ENCODE assay signal across 11 mouse cellular contexts in genomic region chr17:47144996-47145395, GRCm38 (mm10).
DNase-seq lines count a peak whose midpoint lies in the region; ATAC-seq and TF ChIP-seq lines count a peak whose summit lies in the region.
"Had no signal": no experiment of that assay in that cellular context is flagged by ENCODE, and none has a peak within 500 bp of the region (broad histone marks: within the 10 kb centered on the region; RNA-seq: fewer than 3 reads in every experiment).

No protein-coding gene starts in this region.

- H3K4me3 ChIP-seq in forebrain, embryonic 13.5 days = 0 out of 2 replicates have a peak overlapping the region, but pooled peaks have one; percentile 2
- no peak overlapping the region for H3K4me3 ChIP-seq in forebrain, embryonic 16.5 days (replicated peaks; ENCODE audit: low read length)
- H3K4me3 ChIP-seq in lung, embryonic 14.5 days (ENCODE audit: low read depth, low read length) = no peak overlapping the region
- no peak overlapping the region for H3K4me3 ChIP-seq in C2C12 (ENCODE audit: insufficient read depth, poor library complexity, severe bottlenecking)
- no peak overlapping the region; the same call in 1 of the 2 replicates for H3K4me3 ChIP-seq in hindbrain, embryonic 16.5 days (ENCODE audit: low read length)
- H3K4me3 ChIP-seq: embryonic facial prominence, embryonic 12.5 days; intestine, embryonic 15.5 days had no signal

- no peak for DNase-seq in lung, embryonic 14.5 days
- DNase-seq in lung, adult 18-20 months = no peak
- DNase-seq in cerebellum, postnatal 36 days = no peak
- no peak for DNase-seq in spleen, postnatal 4 days (ENCODE audit: low spot score in 2 of 2)
- DNase-seq: cerebellum, adult 18-20 months had no signal

- 83% methylated on average over 9 of the region's 9 CpGs for WGBS in forebrain, embryonic 13.5 days
- 77% methylated on average over 9 of the region's 9 CpGs for WGBS in forebrain, embryonic 16.5 days
- 72% methylated on average over 9 of the region's 9 CpGs for WGBS in lung, embryonic 14.5 days
- WGBS in hindbrain, embryonic 16.5 days = 77% methylated on average over 9 of the region's 9 CpGs

- no peak overlapping the region for H3K9ac ChIP-seq in forebrain, embryonic 13.5 days
- H3K9ac ChIP-seq in forebrain, embryonic 16.5 days (replicated peaks; ENCODE audit: low read depth, low read length) = no peak overlapping the region
- no peak overlapping the region for H3K9ac ChIP-seq in lung, embryonic 14.5 days
- no peak overlapping the region for H3K9ac ChIP-seq in hindbrain, embryonic 16.5 days (ENCODE audit: low read depth, low read length)
- H3K9ac ChIP-seq: embryonic facial prominence, embryonic 12.5 days; intestine, embryonic 15.5 days had no signal

- peaks cover 37% of the 10 kb centered on the region for H3K79me3 ChIP-seq in C2C12 (ENCODE audit: low read depth)

- no peak for ATAC-seq in forebrain, embryonic 13.5 days
- no peak for ATAC-seq in forebrain, embryonic 16.5 days
- no peak for ATAC-seq in lung, embryonic 14.5 days (ENCODE audit: insufficient read depth)
- no peak for ATAC-seq in hindbrain, embryonic 16.5 days
- ATAC-seq: intestine, embryonic 15.5 days had no signal

- H3K79me2 ChIP-seq in C2C12 (ENCODE audit: control insufficient read depth, insufficient read depth) = peaks cover 89% of the 10 kb centered on the region

- H3K4me1 ChIP-seq in forebrain, embryonic 13.5 days = peaks cover 57% of the 10 kb centered on the region
- H3K4me1 ChIP-seq in forebrain, embryonic 16.5 days (replicated peaks; ENCODE audit: control insufficient read depth, insufficient read depth, low read length) = peaks cover 38% of the 10 kb centered on the region
- peaks cover 22% of the 10 kb centered on the region for H3K4me1 ChIP-seq in lung, embryonic 14.5 days (ENCODE audit: insufficient read depth)
- H3K4me1 ChIP-seq in hindbrain, embryonic 16.5 days (ENCODE audit: control insufficient read depth, insufficient read depth, low read depth, low read length) = peaks cover 34% of the 10 kb centered on the region

- H3K36me3 ChIP-seq in forebrain, embryonic 13.5 days (ENCODE audit: poor library complexity, severe bottlenecking) = peaks cover 3% of the 10 kb centered on the region; the same call in 1 of the 2 replicates
- H3K36me3 ChIP-seq in forebrain, embryonic 16.5 days (ENCODE audit: control insufficient read depth, insufficient read depth) = no peaks in the 10 kb centered on the region
- peaks cover 9% of the 10 kb centered on the region; the same call in 1 of the 2 replicates for H3K36me3 ChIP-seq in lung, embryonic 14.5 days (ENCODE audit: insufficient read depth)
- no peaks in the 10 kb centered on the region for H3K36me3 ChIP-seq in C2C12 (ENCODE audit: control insufficient read depth, insufficient read depth)
- no peaks in the 10 kb centered on the region for H3K36me3 ChIP-seq in hindbrain, embryonic 16.5 days (ENCODE audit: control insufficient read depth, insufficient read depth, low read length)
- H3K36me3 ChIP-seq: intestine, embryonic 15.5 days had no signal

- H3K4me2 ChIP-seq in forebrain, embryonic 13.5 days = peak overlapping the region; percentile 93; the same call in 1 of the 2 replicates
- H3K4me2 ChIP-seq in forebrain, embryonic 16.5 days (ENCODE audit: low read length) = no peak overlapping the region
- peak overlapping the region; percentile 90; the same call in 1 of the 2 replicates for H3K4me2 ChIP-seq in lung, embryonic 14.5 days
- peak overlapping the region; percentile 84 for H3K4me2 ChIP-seq in hindbrain, embryonic 16.5 days (ENCODE audit: low read length)
- H3K4me2 ChIP-seq: embryonic facial prominence, embryonic 12.5 days; intestine, embryonic 15.5 days had no signal

- no peak for TF ChIP-seq CTCF in lung, embryonic 14.5 days (IDR thresholded peaks at IDR 0.05; ENCODE audit: low read depth)
- TF ChIP-seq CTCF in C2C12 (IDR thresholded peaks at IDR 0.05; ENCODE audit: control insufficient read depth, insufficient read depth, insufficient read length) = no peak

- H3K27ac ChIP-seq in forebrain, embryonic 13.5 days = peak overlapping the region; percentile 54
- no peak overlapping the region for H3K27ac ChIP-seq in forebrain, embryonic 16.5 days (ENCODE audit: low read length)
- 0 out of 2 replicates have a peak overlapping the region, but pooled peaks have one; percentile 46 for H3K27ac ChIP-seq in lung, embryonic 14.5 days (ENCODE audit: low read depth)
- peak overlapping the region; percentile 34; the same call in 1 of the 2 replicates for H3K27ac ChIP-seq in hindbrain, embryonic 16.5 days (ENCODE audit: low read depth, low read length)
- H3K27ac ChIP-seq: embryonic facial prominence, embryonic 12.5 days; intestine, embryonic 15.5 days had no signal

- H3K9me3 ChIP-seq in forebrain, embryonic 13.5 days (replicated peaks) = no peaks in the 10 kb centered on the region
- no peaks in the 10 kb centered on the region for H3K9me3 ChIP-seq in forebrain, embryonic 16.5 days (ENCODE audit: control insufficient read depth, low read length)
- no peaks in the 10 kb centered on the region for H3K9me3 ChIP-seq in lung, embryonic 14.5 days (ENCODE audit: low read depth, low read length)
- no peaks in the 10 kb centered on the region for H3K9me3 ChIP-seq in hindbrain, embryonic 16.5 days (ENCODE audit: control insufficient read depth, low read length)
- H3K9me3 ChIP-seq: embryonic facial prominence, embryonic 12.5 days; intestine, embryonic 15.5 days had no signal

- H3ac ChIP-seq in C2C12 (ENCODE audit: control insufficient read depth, insufficient read length, low read depth) = peak overlapping the region; percentile 18

- no peaks in the 10 kb centered on the region for H3K27me3 ChIP-seq in forebrain, embryonic 13.5 days
- no peaks in the 10 kb centered on the region for H3K27me3 ChIP-seq in forebrain, embryonic 16.5 days (replicated peaks; ENCODE audit: control insufficient read depth, insufficient read depth, low read length)
- H3K27me3 ChIP-seq in lung, embryonic 14.5 days (ENCODE audit: insufficient read depth, low read length) = no peaks in the 10 kb centered on the region
- H3K27me3 ChIP-seq in C2C12 (ENCODE audit: control insufficient read depth, insufficient read depth, insufficient read length) = no peaks in the 10 kb centered on the region
- H3K27me3 ChIP-seq in hindbrain, embryonic 16.5 days (replicated peaks; ENCODE audit: control insufficient read depth, insufficient read depth, low read length) = no peaks in the 10 kb centered on the region
- H3K27me3 ChIP-seq: embryonic facial prominence, embryonic 12.5 days; intestine, embryonic 15.5 days had no signal

TF ChIP-seq in C2C12, 6 proteins besides CTCF, POLR2A, EP300 and RAD21:
- TF ChIP-seq USF1 (IDR thresholded peaks at IDR 0.05; ENCODE audit: low read depth) (no peak), MYOD1 (IDR thresholded peaks at IDR 0.05; ENCODE audit: control insufficient read depth, insufficient read length, low read depth) (peak; percentile 53), MAX (IDR thresholded peaks at IDR 0.05) (no peak), MYOG (IDR thresholded peaks at IDR 0.05; ENCODE audit: control insufficient read depth, extremely low read depth, insufficient read length) (no peak), CEBPB (IDR thresholded peaks at IDR 0.05; ENCODE audit: low read depth) (no peak), FOSL1 (IDR thresholded peaks at IDR 0.05; ENCODE audit: insufficient read depth, low read length, poor library complexity, severe bottlenecking) (no peak)
